Mouse (Mus musculus) heart, adult 8-10 months (tissue): ENCODE data around the gene Ccpg1os. TPM values are rescaled to one million over a fixed set of nuclear protein-coding genes. Genes with fewer than 3 reads are reported as not detected.

Source experiments
- DNase-seq: peaks from one replicate; pipeline ENCODE4 v3.0.0; 2022; ENCODE audit warnings: low spot score
- total RNA-seq, 4 experiments: library from RNA; stranded (reverse); gene quantifications; 2 replicates each; pipeline ENCODE4 v1.2.4; 2022

Ccpg1os gene
- total RNA-seq: 1 to 10 TPM; 6.4 to 7.9 (median 7.6) TPM

- peak; percentile 95 for DNase-seq
Measured at GRCm38 (mm10) chr9:72985250-72986220, at the start of gene Ccpg1os, which contains the start of gene Ccpg1. Gene Ccpg1os, minus strand, starts transcription at chr9:72985382. Gene Ccpg1, plus strand, starts transcription at chr9:72985429.

GRCm38 (mm10) chr9:73033406-73033805 is 48.2 kb upstream of the Ccpg1os start:
- no peak for DNase-seq

GRCm38 (mm10) chr9:73031421-73031820 is 46.2 kb upstream of the Ccpg1os start:
- no peak for DNase-seq

GRCm38 (mm10) chr9:73030443-73030842 is 45.3 kb upstream of the Ccpg1os start:
- no peak for DNase-seq

- DNase-seq: no peak
Measured at GRCm38 (mm10) chr9:73025818-73026636, 40.8 kb upstream of the Ccpg1os start.

GRCm38 (mm10) chr9:73020566-73021097 is 35.5 kb upstream of the Ccpg1os start:
- DNase-seq: no peak

- DNase-seq: no peak
Measured at GRCm38 (mm10) chr9:73019841-73020240, 34.7 kb upstream of the Ccpg1os start.

- DNase-seq: no peak
Measured at GRCm38 (mm10) chr9:73014724-73015123, 29.5 kb upstream of the Ccpg1os start.

- no peak for DNase-seq
Measured at GRCm38 (mm10) chr9:73012629-73013028, 27.4 kb upstream of the Ccpg1os start.

GRCm38 (mm10) chr9:73008384-73008783 is 23.2 kb upstream of the Ccpg1os start:
- no peak for DNase-seq

GRCm38 (mm10) chr9:73006175-73006574 is 21.0 kb upstream of the Ccpg1os start:
- no peak for DNase-seq

- no peak for DNase-seq
Measured at GRCm38 (mm10) chr9:73005106-73005505, 19.9 kb upstream of the Ccpg1os start.

- DNase-seq: no peak
Measured at GRCm38 (mm10) chr9:73004076-73004475, 18.9 kb upstream of the Ccpg1os start.

GRCm38 (mm10) chr9:73002177-73002576 is 17.0 kb upstream of the Ccpg1os start:
- DNase-seq: no peak

GRCm38 (mm10) chr9:73001314-73002011 is 16.3 kb upstream of the Ccpg1os start:
- no peak for DNase-seq

GRCm38 (mm10) chr9:73000487-73000886 is 15.3 kb upstream of the Ccpg1os start:
- DNase-seq: no peak

- DNase-seq: no peak
Measured at GRCm38 (mm10) chr9:72996806-72997205, 11.6 kb upstream of the Ccpg1os start.

- no peak for DNase-seq
Measured at GRCm38 (mm10) chr9:72996167-72996566, 11.0 kb upstream of the Ccpg1os start.

GRCm38 (mm10) chr9:72992576-72992975 is 7.4 kb upstream of the Ccpg1os start:
- no peak for DNase-seq

GRCm38 (mm10) chr9:72991420-72991819 is 6.2 kb upstream of the Ccpg1os start:
- DNase-seq: no peak

- no peak for DNase-seq
Measured at GRCm38 (mm10) chr9:72988706-72989105, 3.5 kb upstream of the Ccpg1os start.
